Mouse (Mus musculus) stomach, embryonic 14.5 days (tissue): ENCODE measurements around the gene Slc5a3. TPM values are rescaled to one million over a fixed set of nuclear protein-coding genes. Genes with fewer than 3 reads are reported as not detected.

Experiments
- ATAC-seq: fragments of 200-750 bp; cut with Nextera tagmentation; 2 replicates; pipeline ENCODE4 v1.8.0; 2017; ENCODE audit warnings: low read depth, moderate TSS enrichment; ENCODE audit not compliant: insufficient number of reproducible peaks, insufficient read depth, low FRiP score
- H3K27ac ChIP-seq: fragments of 300-500 bp; sonication (generic); 2 replicates; pipeline ENCODE4 v1.5.1; 2014; ENCODE audit warnings: mild to moderate bottlenecking, low read length, moderate library complexity, mixed read lengths
- H3K27me3 ChIP-seq: fragments of 300-500 bp; sonication (generic); 2 replicates; pipeline ENCODE4 v1.6.1; 2014; ENCODE audit warnings: low read length, control low read depth, mixed read lengths; ENCODE audit not compliant: control insufficient read depth, insufficient read depth
- H3K36me3 ChIP-seq: fragments of 300-500 bp; sonication (generic); 2 replicates; pipeline ENCODE4 v1.6.1; 2014; ENCODE audit warnings: mild to moderate bottlenecking, control low read depth, low read length, moderate library complexity, mixed read lengths; ENCODE audit not compliant: control insufficient read depth, insufficient read depth
- H3K4me1 ChIP-seq: fragments of 300-500 bp; sonication (generic); 2 replicates; pipeline ENCODE4 v1.6.1; 2014; ENCODE audit warnings: low read length, control low read depth, mixed read lengths; ENCODE audit not compliant: control insufficient read depth, insufficient read depth
- H3K4me2 ChIP-seq: fragments of 300-500 bp; sonication (generic); replicated peaks from 2 replicates; pipeline ENCODE4 v1.6.1; 2014; ENCODE audit warnings: low read depth, low read length, control low read depth
- H3K4me3 ChIP-seq: fragments of 300-500 bp; sonication (generic); 2 replicates; pipeline ENCODE4 v1.5.1; 2014; ENCODE audit warnings: low read depth, low read length, control low read depth
- H3K9ac ChIP-seq: fragments of 300-500 bp; sonication (generic); replicated peaks from 2 replicates; pipeline ENCODE4 v1.6.1; 2014; ENCODE audit warnings: low read depth, mild to moderate bottlenecking, control low read depth, low read length, moderate library complexity, mixed read lengths
- H3K9me3 ChIP-seq: fragments of 300-500 bp; sonication (generic); 2 replicates; pipeline ENCODE4 v1.6.1; 2016; ENCODE audit warnings: low read depth, low read length, control low read depth; ENCODE audit not compliant: control insufficient read depth
- WGBS: fragments of 180-500 bp; shearing (Covaris S2); extraction: QIAGEN DNeasy Blood & Tissue Kit; methylation state at CpG from one replicate; pipeline ENCODE4 v1.1.7; 2014; 5-methylcytosine and 5-hydroxymethylcytosine counted together
- polyA plus RNA-seq: library from polyadenylated mRNA; unstranded; fragments of >200 nt; fragmentation: Nextera tagmentation; extraction: Ambion mirVana; gene quantifications from 2 replicates; pipeline ENCODE4 v1.2.1, GENCODE M21; 2014

Slc5a3 gene
- polyA plus RNA-seq, 1 experiment from 2014 or later, result 9.8 TPM

DNA sequence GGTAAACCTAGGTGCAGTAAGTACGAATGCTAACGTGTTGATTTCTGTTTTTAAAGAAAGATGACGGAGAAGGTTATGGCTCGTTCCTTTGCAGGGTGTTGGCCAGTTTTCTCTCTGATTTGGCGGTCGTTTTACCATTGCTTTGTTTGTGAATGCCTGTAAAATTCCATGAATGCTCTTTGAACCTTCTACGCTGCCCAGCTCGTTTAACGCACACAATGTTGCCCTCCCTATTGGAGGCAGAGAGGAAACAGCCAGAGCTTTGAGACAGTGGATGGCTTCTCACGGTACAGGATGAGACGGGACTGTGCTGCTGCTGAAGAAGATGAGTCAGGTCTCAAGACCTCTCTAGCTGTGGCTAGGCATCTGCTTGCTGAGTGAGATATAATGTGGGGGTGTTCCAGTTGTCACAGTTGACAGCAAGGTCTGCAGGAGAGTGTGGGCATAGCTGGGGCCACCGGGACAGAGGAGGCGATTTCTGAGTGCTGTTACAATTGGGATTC is 60.9 kb downstream of the Slc5a3 start:
- WGBS, result 62% methylated on average over 13 of the region's 13 CpGs
- H3K36me3 ChIP-seq, result no peaks in the 10 kb centered on the region
- no peak overlapping the region for H3K4me2 ChIP-seq
- ATAC-seq, result no peak
- H3K9me3 ChIP-seq, result no peaks in the 10 kb centered on the region
- H3K27ac ChIP-seq, result no peak overlapping the region
- H3K4me3 ChIP-seq, result no peak overlapping the region
- H3K4me1 ChIP-seq, result peaks cover 3% of the 10 kb centered on the region; the same call in 1 of the 2 replicates
- H3K9ac ChIP-seq, result no peak overlapping the region
- H3K27me3 ChIP-seq, result no peaks in the 10 kb centered on the region

DNA sequence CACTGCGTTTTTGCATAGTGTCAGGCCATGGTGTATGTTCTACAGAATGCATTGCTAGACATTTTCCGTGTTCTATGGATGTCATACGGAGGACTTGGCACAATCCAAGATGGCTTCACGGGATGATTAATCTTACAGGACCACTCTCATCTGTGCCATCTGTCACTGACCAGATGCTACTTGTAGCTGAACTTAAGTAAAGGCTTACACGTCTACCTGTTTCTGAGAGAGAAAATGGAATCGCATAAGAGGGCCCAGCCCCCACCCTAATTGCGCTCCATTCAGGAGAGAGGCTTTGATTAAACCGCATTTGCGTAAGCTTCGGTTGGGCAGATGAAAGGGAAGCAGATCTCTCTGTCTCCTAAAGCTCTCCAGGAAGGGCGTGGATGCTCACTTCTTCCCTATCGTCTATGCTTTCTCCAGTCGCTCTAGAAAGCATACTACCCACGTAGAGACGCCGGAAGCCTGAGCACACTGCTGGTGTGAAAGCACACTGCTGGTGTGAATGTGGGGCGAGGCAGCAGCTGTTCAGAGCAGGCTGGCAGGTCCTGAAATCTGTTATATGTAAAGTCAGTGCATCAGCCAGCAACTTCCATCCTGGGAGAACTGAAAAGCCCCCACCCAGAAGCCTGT is 62.9 kb downstream of the Slc5a3 start:
- no peaks in the 10 kb centered on the region for H3K27me3 ChIP-seq
- no peak overlapping the region for H3K4me3 ChIP-seq
- no peaks in the 10 kb centered on the region for H3K36me3 ChIP-seq
- H3K4me2 ChIP-seq, result no peak overlapping the region
- no peaks in the 10 kb centered on the region for H3K4me1 ChIP-seq
- no peak overlapping the region for H3K27ac ChIP-seq
- H3K9ac ChIP-seq, result no peak overlapping the region
- ATAC-seq, result no peak
- WGBS, result 78% methylated on average over 17 of the region's 17 CpGs
- peaks cover 4% of the 10 kb centered on the region; the same call in 1 of the 2 replicates for H3K9me3 ChIP-seq

DNA sequence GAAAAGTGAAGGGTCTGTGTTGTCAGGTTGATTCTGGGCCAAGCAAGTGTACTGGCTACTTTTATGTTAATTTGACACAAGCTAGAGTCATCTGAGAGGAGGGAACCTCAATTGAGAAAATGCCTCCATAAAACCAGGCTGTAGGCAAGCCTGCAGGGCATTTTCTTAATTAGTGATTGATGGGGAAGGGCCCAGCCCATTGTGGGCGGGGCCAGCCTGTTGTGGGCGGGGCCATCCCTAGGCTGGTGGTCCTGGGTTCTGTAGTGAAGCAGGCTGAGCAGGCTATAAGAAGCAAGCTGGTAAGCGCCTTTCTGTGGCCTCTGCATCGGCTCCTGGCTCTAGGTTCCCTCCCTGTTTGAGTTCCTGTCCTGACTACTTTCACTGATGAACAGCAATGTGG is 69.1 kb downstream of the Slc5a3 start:
- H3K4me1 ChIP-seq, result no peaks in the 10 kb centered on the region
- H3K4me2 ChIP-seq, result no peak overlapping the region
- H3K9ac ChIP-seq, result no peak overlapping the region
- 42% methylated on average over 4 of the region's 4 CpGs for WGBS
- no peaks in the 10 kb centered on the region for H3K36me3 ChIP-seq
- ATAC-seq, result no peak
- no peaks in the 10 kb centered on the region for H3K27me3 ChIP-seq
- peaks cover 4% of the 10 kb centered on the region; the same call in 1 of the 2 replicates for H3K9me3 ChIP-seq
- no peak overlapping the region for H3K27ac ChIP-seq
- H3K4me3 ChIP-seq, result no peak overlapping the region

DNA sequence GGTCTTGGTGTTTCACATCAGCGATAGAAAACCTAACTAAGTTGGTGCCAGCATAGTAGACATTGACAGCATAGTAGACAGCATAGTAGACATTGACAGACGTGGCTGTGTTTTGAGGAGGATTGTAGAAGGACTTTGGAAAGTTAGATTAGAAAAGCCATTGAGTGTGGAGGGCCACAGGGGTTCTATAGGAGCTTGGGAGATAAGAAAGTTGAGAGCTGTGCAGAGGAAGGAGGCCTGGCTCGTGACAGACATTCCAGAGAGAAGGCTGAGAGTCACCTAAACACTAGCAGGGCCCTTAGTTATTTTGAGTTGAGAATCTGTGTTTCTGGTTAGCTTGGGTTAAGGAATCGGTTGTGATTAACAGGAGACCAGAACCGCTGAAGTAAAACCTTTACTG is 69.5 kb downstream of the Slc5a3 start:
- no peak overlapping the region for H3K4me3 ChIP-seq
- WGBS, result 80% methylated on average over 5 of the region's 5 CpGs
- peaks cover 4% of the 10 kb centered on the region; the same call in 1 of the 2 replicates for H3K9me3 ChIP-seq
- H3K4me2 ChIP-seq, result no peak overlapping the region
- H3K9ac ChIP-seq, result no peak overlapping the region
- H3K36me3 ChIP-seq, result no peaks in the 10 kb centered on the region
- no peaks in the 10 kb centered on the region for H3K27me3 ChIP-seq
- no peaks in the 10 kb centered on the region for H3K4me1 ChIP-seq
- H3K27ac ChIP-seq, result no peak overlapping the region
- no peak for ATAC-seq

DNA sequence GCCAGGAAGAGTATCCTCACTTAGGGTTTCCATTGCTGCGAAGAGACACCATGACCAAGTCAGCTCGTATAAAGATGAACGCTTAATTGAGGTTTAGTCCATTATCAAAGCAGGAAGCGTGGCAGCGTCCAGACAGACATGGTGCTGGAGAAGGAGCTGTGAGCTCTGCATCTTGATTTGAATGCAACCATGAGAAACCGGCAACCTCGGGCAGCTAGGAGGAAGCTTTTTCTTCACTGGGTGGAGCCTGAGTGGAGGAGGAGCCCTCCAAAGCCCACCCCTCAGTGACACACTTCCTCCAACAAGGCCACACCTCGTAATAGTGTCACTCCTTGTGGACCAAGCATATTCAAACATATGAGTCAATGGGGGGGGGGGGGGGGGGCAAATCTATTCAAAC is 71.7 kb downstream of the Slc5a3 start:
- Histone ChIP-seq H3K4me3 (no peak overlapping the region), H3K4me1 (no peaks in the 10 kb centered on the region), H3K4me2 (no peak overlapping the region), H3K27ac (no peak overlapping the region), H3K36me3 (no peaks in the 10 kb centered on the region), H3K9ac (no peak overlapping the region), H3K27me3 (no peaks in the 10 kb centered on the region), H3K9me3 (no peaks in the 10 kb centered on the region)
- WGBS, result 91% methylated on average over 8 of the region's 8 CpGs
- ATAC-seq, result no peak

DNA sequence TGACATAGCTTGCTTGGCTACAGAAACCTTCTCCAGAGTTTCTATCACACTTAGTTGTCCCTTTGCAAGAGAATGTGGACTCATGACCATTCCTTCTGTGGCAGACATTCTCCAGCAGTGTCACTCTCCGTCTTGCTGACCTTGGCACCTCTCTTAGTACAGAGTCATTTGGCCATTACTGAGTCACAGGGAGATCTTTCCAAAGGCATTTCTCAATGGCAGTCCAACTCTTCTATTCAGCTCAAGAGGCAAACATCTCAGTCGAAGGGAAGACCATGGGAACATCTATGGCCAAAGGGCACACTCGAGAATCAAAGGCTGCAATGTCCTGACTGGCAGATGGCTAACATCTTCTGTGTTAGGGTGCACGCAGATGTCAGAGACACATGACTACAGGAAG is 74.4 kb downstream of the Slc5a3 start:
- Histone ChIP-seq H3K27me3 (no peaks in the 10 kb centered on the region), H3K4me3 (no peak overlapping the region), H3K27ac (no peak overlapping the region), H3K4me1 (no peaks in the 10 kb centered on the region), H3K9ac (no peak overlapping the region), H3K9me3 (no peaks in the 10 kb centered on the region), H3K36me3 (no peaks in the 10 kb centered on the region), H3K4me2 (no peak overlapping the region)
- no peak for ATAC-seq
- 81% methylated on average over 4 of the region's 4 CpGs for WGBS

DNA sequence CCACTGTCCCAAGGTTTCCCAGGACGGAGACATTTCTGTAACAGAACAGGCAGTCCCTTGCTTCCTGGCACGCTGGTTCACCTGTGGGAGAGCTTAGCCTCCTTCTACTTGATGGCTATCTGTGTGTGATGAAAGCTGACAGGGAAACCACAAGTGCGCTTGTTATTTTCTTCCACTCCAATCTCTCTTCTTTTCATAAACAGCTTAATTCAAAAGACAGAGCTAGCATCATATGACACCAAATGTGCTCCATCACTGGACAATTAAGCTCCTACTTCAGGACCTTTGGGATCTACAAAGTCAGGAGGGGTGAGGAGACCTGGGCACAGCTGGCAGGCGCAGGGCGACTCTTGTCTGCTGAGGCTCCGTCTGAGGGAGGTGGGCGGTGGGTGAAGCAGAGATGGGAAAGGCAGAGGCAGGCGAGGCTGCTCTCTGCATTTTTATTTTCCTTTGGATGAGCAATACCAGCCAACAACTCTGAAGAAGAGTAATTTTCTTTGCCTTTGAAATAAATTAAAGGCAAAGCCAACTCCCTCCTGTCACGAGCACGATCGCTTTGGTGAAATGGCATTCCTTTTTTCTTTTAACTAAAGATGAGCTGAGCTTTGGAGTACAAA is 76.1 kb downstream of the Slc5a3 start:
- H3K4me1 ChIP-seq, result no peaks in the 10 kb centered on the region
- no peaks in the 10 kb centered on the region for H3K27me3 ChIP-seq
- WGBS, result 75% methylated on average over 11 of the region's 11 CpGs
- H3K4me2 ChIP-seq, result no peak overlapping the region
- H3K9ac ChIP-seq, result no peak overlapping the region
- no peak overlapping the region for H3K4me3 ChIP-seq
- no peak overlapping the region for H3K27ac ChIP-seq
- H3K36me3 ChIP-seq, result no peaks in the 10 kb centered on the region
- no peaks in the 10 kb centered on the region for H3K9me3 ChIP-seq
- no peak for ATAC-seq

DNA sequence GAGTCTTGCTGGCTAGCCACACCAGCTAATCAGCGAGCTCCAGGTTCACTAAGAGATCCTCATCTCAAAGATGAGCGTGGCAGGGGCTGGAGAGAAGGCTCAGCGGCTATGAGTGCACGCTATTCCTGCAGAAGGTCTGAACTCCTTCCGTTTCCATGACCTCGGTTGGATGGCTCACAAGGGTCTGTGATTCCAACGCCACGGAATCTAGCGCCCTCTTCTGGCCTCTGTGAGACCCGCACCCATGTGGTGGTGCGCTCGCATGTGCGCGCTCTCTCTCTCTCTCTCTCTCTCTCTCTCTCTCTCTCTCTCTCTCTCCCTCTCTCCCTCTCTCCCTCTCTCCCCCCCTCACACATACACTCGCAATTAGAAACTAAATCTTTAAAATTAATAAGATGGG is 78.2 kb downstream of the Slc5a3 start:
- no peaks in the 10 kb centered on the region for H3K27me3 ChIP-seq
- H3K9me3 ChIP-seq, result no peaks in the 10 kb centered on the region
- no peak overlapping the region for H3K4me2 ChIP-seq
- no peak overlapping the region for H3K9ac ChIP-seq
- WGBS, result 90% methylated on average over 15 of the region's 15 CpGs
- no peak overlapping the region for H3K27ac ChIP-seq
- no peak for ATAC-seq
- H3K36me3 ChIP-seq, result no peaks in the 10 kb centered on the region
- no peak overlapping the region for H3K4me3 ChIP-seq
- H3K4me1 ChIP-seq, result no peaks in the 10 kb centered on the region
